Mouse (Mus musculus) inflammation-experienced regulatory T-cells, adult 6 months (primary cell): ENCODE data around the gene Pbld2. TPM values are rescaled to one million over a fixed set of nuclear protein-coding genes. Genes with fewer than 3 reads are reported as not detected.
"Not testable (repeated sequence)": the region's sequence is repeated elsewhere in the genome, so short reads cannot be mapped to it uniquely, and the experiment has no call there.

ENCODE experiments used
- ATAC-seq: one replicate; pipeline ENCODE4 v1.8.0; 2017
- polyA plus RNA-seq, 3 experiments: library from polyadenylated mRNA; unstranded; fragments of 100-300 nt; shearing (Covaris generic); gene quantifications; one replicate each; pipeline ENCODE4 v1.2.1; 2017

The Pbld2 gene
- polyA plus RNA-seq, 3 experiments from 2014 or later: 0.51 to 0.98 TPM; not detected in 1

- ATAC-seq: no peak
Observed at GRCm38 (mm10) chr10:63025491-63026011, 1.4 kb downstream of the Pbld2 start.

DNA sequence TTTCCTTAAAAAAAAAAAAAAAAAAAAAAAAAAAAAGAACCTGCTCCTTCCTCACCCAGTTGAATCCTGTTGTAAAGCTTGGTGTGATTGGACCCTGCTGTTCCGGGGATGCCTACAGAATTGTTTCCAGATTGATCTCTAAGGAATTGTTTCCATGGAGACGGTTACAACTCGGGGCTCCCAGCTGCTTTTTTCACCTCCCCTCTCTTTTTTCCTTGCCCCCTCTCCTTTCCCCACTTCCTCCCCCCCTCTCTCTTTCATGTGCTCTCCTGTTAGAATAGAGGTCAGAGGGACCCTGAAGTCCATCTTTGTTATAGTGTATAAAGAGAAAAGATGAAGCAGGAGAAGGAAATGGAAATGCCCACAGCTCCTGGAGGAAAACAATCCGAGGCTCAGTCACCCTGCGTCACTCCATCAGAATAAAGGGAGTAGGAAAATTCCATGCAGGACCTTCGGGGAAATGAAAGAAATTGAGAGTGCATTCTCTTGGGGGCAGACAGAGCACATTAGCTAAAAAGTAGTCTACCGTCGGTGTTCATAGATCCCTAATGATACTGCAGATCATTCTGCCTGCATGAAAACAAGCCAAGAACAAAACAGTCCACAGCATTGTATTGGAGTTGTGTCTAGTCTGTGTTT lies 2.2 kb downstream of the Pbld2 start:
- ATAC-seq: no peak

DNA sequence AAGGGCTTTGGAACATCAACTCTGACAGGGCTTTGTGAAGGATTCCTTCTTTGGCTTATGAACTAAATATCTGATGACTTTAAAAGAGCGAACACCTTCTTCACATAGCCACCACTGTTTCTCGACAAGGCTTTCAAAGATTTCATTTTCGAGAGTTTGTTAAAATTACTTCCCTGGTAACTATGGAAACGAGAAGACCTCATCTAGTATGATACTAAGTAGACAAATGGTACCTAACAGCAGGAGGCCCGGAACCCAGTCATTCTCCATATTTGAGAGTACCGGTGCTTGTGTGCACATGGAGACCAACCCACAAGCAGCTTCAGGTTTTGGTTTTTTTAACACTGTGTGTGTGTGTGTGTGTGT lies 2.7 kb downstream of the Pbld2 start:
- ATAC-seq: no peak

DNA sequence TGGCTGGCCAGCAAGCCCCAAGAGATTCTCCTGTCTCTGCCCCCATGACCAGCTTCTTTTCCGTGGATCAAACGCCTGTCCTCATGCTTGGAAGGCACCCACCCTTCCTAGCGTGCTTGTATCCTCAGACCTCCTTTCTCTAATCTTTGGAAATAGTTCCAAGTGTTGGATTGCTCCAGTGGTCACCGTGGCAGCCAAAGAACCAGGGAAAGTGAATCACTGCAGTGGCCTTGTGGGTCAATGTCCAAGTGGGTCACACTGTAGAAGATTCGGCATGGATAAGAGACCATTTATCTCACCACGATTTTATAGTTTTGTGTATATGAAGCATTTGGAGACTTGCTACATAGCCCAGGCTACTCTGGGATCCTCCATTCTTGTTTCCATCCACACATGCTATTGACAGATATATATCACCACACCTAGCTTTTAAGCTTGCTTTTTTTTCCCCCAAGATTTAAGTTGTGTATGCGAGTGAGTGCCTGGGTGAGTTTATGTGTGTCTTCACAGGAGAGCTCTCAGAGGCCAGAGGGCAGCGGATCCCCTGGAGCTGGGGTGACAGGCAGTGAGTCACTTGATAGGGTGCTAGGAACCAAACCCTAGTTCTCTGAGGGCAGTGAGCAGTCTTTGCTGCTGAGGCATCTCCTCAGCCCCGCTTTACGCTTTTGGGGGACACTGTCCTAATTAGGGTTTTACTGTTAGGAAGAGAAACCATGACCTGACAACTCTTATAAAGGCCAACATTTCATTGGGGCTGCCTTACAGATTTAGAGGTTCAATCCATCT lies 3.5 kb downstream of the Pbld2 start:
- ATAC-seq: no peak

DNA sequence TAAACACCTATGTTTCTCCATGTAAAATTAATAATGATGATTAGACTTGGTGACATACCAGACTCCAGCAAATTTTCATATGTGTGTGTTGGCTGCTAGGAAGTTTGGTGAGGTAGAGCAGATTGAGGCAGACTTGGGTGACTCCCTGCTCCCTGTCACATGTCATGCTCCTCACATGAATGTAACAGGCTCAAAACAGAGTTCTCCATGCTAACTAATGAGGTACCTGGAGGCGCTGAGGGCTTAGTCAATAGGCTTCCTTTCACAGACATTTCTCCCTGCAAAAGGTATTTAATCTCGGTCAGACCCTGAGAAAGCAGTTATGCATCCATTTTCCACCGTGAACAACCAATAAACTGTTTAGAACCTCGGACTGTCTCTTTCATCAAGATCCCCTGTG lies 4.3 kb downstream of the Pbld2 start:
- no peak for ATAC-seq

DNA sequence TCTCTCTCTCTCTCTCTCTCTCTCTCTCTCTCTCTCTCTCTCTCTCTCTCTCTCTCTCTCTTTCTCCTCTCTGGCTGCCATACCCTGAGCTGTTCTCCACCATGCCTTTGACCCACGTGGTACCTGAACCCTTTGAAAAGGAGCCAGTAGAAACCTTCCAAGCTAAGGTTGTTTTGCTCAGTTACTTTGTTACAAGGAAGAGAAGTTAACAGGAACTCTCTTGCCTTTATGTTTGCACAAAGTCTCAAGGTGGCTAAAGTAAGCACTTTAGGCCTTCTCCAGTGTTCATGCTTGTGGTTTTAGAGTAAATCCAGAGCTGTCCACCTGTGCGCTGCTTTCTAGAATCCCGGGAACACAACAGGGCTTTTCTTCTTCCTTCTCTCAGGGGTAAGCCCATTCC lies 8.2 kb downstream of the Pbld2 start:
- no peak for ATAC-seq

GRCm38 (mm10) chr10:63032956-63033355 lies 8.8 kb downstream of the Pbld2 start:
- ATAC-seq: no peak

DNA sequence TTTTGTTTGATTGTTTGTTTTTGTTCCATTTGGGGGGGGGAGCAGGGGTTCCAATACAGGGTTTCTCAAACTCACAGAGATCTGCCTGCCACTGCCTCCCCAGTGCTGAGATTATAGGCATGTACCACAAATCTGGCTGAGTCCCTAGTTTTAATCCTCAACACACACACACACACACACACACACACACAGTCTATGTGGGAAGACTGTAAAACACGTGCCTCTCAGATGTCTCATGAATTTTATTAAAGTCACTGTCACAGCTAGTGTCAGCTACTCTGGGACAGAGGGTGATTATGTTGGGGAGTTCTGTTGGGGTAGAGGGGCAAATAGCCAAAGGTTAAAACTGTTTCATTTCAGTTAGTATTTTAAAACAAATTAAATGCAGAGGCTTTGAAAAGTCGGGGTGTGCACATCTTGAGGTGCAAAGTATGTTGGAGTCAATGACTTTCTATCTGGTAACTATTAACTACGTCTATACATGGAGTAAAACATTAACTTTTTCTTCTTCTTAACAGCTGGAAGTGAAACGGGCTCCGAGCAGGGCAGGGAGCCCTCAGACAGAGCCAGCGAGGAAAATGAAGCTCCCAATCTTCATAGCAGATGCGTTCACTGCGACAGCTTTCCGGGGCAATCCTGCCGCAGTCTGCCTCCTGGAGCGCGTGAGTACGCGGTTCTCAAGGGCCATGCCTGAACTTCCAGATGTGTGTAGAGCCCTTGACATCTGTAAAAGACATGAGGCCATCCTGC lies 14.6 kb downstream of the Pbld2 start:
- no peak for ATAC-seq

- no peak for ATAC-seq
Observed at GRCm38 (mm10) chr10:63039867-63040628, 15.9 kb downstream of the Pbld2 start.

DNA sequence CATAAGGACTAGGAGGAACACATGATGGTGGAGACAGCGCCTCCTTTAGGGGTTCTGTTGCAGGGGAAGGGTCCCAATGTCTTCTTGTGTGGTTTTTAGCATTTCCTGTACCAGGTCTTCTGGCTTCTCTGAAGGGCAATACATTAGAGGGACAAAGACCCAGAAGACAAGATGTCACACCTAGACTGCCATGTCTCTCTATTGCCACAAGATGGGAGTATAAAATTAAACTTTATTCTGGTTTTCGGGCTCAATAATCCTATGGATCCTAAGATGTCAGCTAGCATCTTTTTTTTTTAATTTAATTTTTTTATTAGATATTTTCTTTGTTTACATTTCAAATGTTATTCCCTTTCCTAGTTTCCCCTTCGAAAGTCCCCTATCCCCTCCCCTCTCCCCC lies 19.0 kb downstream of the Pbld2 start:
- no peak for ATAC-seq

- no peak for ATAC-seq
Observed at GRCm38 (mm10) chr10:63047751-63048150, 23.6 kb downstream of the Pbld2 start.

- no peak for ATAC-seq
Observed at GRCm38 (mm10) chr10:63049106-63049505, 25.0 kb downstream of the Pbld2 start.

DNA sequence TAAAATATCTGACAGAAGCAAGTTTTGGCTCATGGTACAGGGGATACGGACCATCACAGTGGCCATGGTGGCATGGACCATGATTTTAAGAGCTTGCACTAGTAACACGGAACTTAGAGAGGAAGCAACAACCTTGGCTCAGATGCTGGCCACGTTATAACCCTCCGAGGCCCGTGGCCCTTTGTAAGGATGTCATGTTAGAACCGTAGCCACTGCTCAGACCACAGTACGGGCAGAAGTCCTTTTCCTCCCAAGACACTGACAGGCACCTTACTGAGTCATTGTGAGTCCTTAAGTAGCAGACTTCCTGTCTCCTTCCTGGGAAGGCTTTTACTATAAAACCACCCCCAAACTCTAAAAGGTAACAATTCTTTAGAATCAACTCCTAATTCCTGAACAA lies 27.2 kb downstream of the Pbld2 start:
- ATAC-seq: no peak

DNA sequence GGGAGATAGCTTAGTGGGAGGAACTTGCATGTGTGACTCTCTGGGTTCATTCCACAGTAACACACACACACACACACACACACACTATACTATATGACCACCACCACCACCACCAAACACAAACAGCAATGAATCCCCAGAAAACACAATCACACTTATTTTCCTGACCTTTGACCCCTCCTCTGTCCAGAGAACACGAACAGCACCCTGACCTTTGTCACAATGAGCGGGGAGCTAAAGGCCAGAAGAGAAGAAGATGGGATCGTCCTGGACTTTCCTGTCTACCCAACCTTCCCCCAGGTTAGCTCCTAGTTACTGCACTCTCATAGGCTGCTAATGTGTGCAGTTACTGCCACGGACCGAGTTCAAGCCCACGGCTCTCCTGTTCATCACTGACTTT lies 27.9 kb downstream of the Pbld2 start:
- no peak for ATAC-seq

- no peak for ATAC-seq
Observed at GRCm38 (mm10) chr10:63053007-63053406, 28.9 kb downstream of the Pbld2 start.

GRCm38 (mm10) chr10:63054071-63054470 lies 30.0 kb downstream of the Pbld2 start:
- not testable (repeated sequence) for ATAC-seq

GRCm38 (mm10) chr10:63054586-63054985 lies 30.5 kb downstream of the Pbld2 start:
- no peak for ATAC-seq

DNA sequence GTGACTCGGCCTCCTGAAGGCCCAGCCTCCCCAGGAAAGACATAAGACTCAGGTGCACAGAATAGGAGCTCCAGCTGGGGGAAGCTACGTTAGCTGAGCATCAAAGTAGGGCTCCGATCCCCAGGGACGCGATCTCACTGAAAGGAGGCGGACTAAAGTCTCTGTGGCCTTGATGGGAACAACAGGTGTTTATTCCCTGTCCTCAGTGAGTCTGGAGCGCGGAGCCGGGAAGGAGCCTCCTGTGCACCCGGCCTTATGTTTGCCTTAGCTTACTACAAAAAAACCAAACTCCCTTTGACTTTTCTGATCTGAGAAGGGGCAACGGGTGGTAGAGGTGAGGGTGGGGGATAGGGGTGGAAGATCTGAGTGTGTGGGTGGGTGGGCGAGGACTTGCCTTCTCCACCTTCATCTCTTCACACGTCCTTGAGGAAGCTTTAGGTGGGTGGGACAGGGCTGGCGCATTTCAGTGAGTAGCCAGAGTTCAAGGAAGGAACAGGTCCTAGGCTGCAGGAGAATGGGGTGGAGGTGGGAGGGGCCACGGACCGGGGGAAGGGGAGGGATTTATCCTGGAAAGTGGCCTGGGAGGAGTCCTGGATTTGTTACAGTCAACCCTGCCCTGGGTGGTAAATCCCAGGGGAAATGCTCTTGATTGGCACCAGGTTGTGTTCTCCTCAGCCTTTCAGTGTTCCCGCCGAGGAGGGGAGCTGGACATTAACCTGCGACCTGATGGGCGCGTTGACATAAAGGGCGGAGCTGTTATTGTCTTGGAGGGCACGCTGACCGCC lies 33.0 kb downstream of the Pbld2 start:
- ATAC-seq: no peak

DNA sequence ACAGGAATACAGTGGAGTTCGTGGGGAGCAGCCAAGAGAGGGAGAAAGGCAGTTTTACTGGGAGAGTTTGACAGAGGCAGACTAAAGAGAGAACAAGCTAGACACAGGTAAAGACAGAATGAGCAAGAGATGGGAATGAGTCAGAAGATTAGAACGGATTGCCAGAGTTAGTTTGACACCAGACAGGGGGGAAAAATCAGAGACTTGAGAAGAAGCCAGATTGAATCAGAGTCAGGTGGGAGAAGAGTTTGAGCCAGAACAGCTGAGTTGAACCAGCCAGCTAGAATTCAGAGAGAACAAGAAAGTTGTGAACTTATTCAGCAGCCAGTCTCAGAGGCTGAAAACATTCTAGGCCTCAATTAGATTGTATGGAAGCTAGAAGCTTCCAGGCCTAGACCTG lies 35.7 kb downstream of the Pbld2 start, which contains the start of gene Pbld1:
Pbld1 (plus strand) TSS at position 301 of the 400 bp plus-strand sequence.
- ATAC-seq: no peak

GRCm38 (mm10) chr10:63060406-63060805 lies 36.3 kb downstream of the Pbld2 start:
- ATAC-seq: no peak

GRCm38 (mm10) chr10:63061266-63061665 lies 37.2 kb downstream of the Pbld2 start:
- no peak for ATAC-seq

GRCm38 (mm10) chr10:63062696-63063095 lies 38.6 kb downstream of the Pbld2 start:
- no peak for ATAC-seq
